Mouse (Mus musculus): ENCODE data around the gene Fads3.

Fads3 gene

DNA sequence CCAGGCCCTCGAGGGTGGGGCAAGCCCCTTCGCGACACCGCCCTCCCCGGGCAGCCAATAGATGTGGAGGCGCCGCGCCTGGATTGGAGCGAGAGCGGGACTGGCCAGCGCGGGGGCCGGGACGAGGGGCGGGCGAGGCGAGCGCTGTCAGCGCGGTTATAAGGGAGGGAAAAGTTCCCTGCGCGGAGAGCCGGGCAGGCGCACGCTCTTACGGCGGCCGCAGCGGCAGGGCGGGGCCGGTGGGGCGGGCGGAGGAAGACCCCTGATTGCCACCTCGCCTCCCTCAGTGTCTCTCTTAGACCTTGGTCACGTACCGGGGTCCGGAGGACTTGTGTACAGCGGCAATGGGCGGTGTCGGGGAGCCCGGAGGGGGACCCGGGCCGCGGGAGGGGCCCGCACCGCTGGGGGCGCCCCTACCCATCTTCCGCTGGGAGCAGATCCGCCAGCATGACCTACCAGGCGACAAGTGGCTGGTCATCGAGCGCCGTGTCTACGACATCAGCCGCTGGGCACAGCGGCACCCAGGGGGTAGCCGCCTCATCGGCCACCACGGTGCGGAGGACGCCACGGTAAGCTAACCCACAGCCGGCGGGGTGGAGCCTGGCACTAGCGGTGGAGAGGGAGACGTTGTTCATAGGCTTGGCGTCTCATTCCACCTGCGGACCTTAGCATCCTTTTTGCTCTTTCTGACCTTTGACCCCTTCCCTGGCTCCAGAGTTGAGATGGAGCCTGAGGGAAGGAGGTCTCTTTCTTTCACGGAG, at the start of gene Fads3:
Gene Fads3, plus strand, starts transcription at position 182 of the 761 bp plus-strand sequence.
- peak; percentile 84 to 85 for DNase-seq (ENCODE audit: low spot score in 2 of 2)

DNA sequence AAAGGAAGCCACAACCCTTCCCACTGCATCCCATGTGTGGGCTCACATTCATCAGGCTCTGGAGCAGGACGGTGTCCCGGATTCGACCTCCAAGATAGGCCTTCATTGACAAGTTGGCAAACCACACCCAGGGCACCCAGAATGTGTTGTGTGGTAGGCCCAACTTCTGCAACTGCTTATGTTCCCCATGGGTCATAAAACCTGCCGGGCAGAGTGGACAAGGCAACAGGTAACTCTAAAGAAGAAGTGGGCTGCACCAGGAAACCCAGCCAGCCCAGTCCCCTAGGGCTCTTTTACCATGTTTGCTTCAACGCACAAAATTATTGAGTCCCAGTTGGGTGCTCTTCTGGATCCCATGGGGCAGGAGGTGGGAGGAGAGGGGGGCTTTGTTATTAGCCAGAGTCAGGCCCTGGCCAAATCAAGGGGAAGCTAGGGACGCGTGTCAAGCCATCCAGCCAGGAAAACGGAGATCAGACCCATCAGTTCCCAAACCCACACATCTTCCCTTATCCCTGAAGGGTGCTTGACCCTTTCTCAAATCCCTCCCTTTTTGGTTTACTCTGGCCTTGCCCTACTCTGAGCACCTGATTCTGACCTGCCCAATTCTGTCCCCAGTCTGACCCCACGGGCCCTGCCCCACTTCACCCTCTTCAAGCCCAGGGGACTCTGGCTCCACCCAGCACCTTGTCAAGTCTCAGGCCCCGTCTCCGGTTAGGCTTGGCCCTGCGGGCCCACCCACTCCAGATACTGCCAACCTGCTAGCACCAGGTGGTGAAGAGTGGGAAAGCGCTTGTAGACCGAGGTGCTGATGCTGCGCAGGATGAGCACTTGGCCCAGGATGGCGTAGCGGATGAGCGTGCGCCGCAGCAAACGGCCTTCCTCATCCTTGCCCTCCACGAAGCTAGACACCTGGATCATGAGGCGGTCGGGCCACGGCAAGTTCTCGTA, 49.1 kb upstream of the Fads3 start:
- DNase-seq (ENCODE audit: low spot score in 2 of 2): peak in 1 of 2 experiments; percentile 30

DNA sequence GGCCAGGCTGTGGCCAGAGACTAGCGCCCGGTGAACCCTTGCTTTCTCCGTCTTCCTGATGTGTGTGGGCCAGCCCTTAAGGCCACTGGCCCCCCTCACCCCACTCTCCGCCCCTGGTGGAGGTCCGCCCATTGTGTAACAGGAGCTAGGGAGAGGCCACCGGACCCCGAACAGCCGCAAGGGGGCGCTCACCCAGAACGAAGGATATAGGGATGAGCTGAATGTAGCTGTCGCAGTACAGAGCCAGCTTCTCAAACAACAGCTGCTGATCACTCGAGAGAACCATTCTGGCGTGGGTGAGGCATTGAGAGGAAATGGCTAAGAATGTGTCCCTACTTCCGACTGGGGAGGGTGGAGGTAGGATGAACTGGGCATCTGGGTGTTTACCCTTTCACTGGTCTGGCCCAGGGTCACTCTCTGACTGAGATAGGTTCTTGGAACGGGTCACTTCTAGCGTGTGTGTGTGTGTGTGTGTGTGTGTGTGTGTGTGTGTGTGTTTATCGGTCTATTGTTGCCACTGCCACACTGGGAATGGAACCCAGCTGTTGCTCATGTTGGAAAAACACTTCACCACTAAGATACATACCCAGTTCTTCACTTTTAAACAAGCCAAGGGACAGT, 48.2 kb upstream of the Fads3 start:
- peak; percentile 85 to 86 for DNase-seq (ENCODE audit: low spot score in 2 of 2)

DNA sequence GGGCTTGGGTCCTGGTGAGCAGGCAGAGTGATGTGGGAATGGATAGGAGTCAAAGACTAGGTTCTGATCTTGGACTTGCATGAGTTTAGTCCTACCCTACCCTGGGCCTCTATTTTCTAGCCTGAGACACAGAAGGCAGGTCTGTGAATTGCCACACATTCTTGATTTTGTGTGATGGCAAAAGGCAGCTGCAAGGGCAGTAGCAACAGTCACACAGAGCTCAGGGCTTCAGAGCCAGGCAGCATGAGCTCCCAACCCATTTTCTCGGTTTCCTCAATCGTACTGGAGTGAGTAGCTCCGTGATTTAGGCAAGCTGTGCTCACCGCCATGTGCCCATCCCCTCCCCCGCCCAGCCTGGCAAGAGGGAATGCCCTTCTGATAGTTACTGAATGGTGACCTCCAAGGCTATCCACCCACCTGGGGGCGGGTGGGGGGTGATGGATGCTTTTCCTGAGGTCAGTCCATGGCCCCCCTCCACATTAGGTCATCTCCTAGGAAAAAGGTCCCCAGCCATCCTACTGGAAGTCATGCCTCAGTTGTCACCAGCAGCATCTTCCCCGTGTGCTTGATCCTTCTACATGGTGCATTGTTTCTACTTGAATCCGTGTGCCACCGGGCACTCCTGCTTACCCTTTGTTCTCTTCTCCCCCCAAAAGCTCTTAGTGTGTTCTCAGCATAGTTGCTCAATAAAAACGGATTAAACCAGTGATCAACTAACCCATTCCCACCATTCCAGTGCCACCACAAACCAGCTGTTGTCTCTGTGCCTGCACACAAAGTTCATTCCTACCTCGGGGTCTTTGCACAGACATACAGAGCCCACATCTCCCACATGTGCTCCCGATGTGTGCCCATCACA, 43.9 kb upstream of the Fads3 start:
- DNase-seq (ENCODE audit: low spot score in 2 of 2): peak; percentile 22 to 26

DNA sequence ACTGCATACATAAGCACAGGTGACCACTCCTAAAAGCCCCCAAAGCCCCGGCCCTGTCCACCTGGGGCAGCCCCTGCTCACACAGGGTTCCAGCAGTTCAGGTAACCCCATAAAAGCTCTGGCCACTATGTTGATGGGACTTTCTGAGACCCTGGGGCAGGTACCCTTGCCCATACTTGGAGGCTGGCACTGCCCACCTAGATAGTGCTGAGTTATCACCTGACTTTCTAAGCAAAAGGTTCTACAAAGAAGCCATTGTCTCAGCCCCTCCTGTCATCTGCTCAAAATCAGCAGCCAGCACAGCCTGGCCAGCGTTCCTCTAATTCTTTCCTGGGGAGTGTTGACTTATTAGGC, 43.3 kb upstream of the Fads3 start:
- DNase-seq (ENCODE audit: low spot score in 2 of 2): no peak

DNA sequence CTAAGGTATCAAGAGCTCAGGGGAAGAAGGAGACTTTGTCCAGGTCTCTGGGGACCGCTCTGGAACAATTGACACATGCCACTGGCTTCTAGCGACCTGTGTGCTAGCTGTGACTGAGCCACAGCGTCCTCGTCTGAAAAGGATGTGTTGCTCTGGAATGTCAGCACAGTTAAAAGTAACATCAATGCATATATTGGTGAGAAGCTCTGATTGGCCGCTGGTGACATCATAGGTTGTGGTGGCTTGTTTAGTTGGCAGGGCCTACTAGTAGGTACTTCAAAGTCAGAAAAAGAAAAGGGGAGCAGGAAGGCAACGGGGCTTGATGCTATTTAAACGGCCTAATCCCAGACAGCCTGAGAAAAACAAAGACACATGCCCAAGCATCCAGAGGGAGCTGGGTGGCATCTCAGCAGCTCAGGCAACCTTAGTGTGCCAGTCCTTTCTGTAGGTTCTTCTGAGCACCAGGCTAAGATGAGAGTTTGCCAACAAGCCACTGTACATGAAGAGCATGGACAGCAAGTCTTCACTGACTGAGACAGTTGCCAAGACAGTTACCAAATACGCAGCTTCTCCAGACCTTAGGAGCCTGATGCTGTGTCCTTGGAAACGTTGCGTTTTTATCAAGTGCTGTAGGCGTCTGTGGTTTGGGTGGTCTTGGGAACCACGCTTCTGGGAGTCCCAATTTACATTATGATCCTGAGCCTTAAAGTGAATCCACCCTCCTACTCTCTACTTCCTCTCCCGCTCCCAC, 42.5 kb upstream of the Fads3 start:
- peak; percentile 36 to 51 for DNase-seq (ENCODE audit: low spot score in 2 of 2)

DNA sequence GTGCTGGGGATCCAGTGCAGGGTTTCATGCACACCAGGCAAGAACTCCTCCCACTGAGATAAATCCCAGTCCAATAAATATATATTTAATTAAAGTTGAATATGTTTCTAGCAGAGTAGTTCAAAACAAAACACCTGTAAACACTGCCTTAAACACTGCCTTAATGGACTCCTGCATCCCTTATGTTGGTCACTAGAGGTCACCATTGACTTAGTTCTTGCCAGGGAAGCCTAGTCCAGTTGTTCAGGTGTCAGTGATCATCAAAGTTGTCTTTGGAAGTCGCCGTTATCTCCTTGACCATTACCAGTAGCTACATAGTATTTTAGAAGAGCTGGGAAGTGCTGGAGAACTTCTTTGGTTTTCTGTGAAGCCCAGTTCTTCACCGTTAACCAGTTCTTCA, 41.0 kb upstream of the Fads3 start:
- peak; percentile 23 to 32 for DNase-seq (ENCODE audit: low spot score in 2 of 2)

DNA sequence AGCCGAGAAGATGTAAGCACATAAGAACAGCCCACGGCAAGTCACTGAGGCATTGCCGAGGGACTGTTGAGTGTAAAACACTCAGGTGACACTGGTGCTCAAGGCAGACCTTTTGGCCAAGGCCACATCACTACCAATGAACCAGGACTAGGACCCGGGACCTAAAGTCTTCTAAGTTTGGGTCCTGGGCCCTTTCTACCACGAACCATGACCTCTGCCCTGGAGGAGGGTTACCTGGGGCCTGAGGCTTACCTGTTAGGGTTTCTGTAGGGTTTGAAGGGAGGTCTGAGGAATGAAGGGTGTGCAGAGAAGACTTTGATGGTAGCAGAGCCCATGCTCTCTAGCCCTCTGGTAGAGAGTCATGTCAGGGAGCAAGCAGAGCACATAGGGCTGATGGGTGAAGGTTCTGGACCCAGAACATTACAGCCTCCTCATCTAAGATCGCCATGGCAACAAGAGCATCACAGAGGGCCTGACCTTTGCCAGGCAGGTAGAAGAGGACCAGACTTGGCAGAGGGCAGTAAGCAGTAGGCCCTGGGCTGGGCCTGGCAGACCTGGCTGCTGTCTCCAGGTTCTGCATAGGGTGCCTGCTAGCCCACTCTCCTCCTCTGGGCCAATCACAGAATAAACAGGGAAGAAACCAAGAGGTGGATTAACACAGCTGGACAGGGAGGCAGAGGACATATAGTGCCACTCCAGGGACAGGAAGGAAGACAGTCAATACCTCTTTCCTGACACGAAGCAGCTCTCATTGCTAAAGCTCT, 40.0 kb upstream of the Fads3 start, which contains the start of the genes Best1 and Rab3il1:
Gene Best1, minus strand, starts transcription at position 428 of the 764 bp plus-strand sequence.
Gene Rab3il1, plus strand, starts transcription at position 464 of the 764 bp plus-strand sequence.
- peak in 1 of 2 experiments; percentile 22 for DNase-seq (ENCODE audit: low spot score in 2 of 2)

DNA sequence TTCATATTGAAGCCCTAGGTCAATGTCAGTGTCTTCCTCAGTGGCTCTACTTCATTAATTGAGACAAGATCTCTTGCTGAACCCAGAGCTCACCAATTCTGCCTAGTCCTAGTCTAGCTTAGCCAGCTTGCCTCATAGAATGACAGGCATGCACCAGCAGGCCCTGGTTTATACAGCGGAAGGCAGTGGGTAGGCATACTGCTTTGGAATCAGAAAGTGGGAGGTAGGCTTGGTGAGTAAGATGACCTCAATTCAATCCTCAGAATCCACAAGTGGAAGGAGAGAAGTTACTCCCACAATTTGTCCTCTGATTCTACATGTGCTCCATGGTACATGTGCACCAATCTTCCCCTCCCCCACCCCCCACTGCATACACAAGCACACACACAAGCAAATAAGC, 37.7 kb upstream of the Fads3 start:
- DNase-seq (ENCODE audit: low spot score in 2 of 2): no peak

DNA sequence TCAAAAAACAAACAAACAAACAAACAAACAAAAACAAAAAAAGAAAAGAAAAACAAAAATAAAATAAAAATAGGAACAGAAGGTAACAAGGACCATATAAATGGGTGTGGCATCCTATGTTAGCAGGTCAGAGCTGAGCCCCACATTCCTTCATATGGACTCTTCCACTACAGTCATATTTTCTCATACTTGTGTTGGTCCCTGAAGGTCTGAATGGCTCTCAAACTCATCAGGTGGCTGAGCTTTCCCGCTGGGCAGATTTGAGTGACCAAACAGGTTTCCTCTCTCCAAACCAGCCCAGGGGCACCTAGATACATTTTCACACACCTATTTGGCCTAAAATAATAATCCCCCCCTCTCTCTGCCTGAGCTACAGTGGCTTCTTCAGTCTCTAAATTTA, 30.0 kb upstream of the Fads3 start:
- DNase-seq (ENCODE audit: low spot score in 2 of 2): no peak

DNA sequence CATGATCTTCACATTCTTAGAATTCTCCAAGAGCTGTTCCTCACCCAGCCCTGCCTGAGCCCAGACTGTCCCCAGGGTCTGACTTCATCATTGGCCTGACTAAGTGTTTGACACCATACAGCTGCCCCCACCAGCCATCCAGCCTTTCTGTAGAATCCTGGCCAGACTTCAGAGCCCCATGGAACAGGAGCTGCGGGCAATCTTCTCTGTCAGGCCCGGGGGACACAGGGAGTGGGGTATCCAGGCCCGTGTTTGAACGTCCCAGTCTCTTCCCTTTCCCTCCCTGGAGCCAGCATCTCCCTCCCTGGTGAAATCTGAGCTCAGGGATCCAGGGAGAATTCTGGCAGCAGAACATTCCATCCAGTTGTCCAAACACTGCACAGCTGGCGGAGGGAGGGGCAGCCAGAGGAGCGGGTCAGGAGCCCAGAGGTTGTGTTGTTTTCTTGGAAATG, 28.5 kb upstream of the Fads3 start:
- DNase-seq (ENCODE audit: low spot score in 2 of 2): peak in 1 of 2 experiments; percentile 22

DNA sequence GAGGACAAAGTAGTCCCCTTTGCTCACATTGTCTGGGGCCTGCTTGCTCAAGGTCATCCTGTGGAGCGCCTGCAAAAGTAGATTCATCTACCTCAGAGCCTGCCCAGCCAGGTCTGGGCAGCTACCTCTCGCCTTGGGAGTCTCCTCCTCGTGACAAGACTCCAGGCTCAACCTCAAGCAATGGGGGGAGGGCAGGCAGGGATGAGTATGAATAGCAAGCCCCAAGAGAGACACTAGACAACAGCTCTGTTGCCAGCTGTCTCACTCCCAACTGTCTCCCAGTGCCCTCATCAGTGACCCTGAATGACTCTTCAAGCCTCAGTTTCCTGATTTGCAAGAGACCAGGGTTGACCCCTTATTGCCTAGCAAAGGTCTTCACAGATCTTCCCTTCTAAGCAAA, 28.0 kb upstream of the Fads3 start:
- DNase-seq (ENCODE audit: low spot score in 2 of 2): no peak

DNA sequence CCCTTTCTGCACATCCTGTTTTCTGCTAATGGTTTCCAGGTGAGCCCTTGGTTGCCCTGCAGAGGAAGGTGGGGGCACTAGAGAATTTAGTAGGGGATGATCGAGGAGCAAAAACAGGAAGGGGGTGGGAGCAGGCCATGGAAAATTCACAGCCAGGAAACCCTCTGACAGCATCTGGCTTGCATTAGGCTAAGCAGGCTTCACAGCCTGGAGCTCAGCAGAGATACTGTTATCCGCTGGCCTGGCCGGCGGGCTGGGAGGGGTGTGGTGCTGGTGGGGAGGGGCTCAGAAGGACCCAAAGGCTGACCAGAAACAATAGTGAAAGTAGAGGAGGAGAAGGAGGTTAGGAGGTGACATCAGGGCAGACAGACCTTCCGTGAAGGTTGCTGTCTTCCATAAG, 27.5 kb upstream of the Fads3 start:
- no peak for DNase-seq (ENCODE audit: low spot score in 2 of 2)

DNA sequence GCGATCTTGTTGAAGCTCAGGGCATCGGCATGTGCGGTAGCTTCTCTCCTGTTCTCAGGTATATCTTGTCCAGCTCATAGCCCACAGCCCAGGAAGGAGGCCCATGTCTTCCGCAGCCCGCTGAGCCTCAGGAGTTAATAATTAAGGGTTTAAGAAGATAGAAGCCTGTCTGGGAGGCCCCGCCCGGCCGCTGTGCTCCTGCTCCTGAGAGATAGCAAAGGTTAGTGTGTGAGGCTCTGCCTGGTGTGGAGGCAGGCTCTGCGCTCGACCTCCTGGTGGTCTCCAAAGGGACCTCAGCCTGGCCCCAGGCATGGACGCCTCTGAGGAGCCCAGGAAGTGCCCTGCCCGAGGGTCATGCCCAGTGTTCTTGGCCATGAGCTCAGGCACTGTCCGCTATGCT, 26.5 kb upstream of the Fads3 start:
- DNase-seq (ENCODE audit: low spot score in 2 of 2): no peak

DNA sequence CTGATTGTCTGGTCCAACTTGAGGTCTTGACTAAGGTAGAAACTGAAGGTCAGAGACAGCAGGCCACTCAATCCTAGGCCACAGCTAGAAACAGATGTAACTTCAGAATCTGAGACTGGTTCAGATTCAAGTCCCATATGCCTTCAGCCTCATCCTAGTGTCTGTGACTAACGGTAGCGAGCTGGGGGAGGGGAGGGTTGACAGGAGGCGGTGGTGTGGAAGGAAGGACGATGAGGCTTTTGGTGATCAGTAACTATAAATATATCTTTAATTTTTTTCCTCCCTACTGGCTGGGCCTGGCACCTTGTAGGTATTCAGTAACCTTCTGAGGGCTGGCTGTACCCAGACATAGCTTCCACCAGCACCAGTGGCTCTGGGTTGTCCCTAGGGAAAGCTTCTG, 25.9 kb upstream of the Fads3 start:
- no peak for DNase-seq (ENCODE audit: low spot score in 2 of 2)

DNA sequence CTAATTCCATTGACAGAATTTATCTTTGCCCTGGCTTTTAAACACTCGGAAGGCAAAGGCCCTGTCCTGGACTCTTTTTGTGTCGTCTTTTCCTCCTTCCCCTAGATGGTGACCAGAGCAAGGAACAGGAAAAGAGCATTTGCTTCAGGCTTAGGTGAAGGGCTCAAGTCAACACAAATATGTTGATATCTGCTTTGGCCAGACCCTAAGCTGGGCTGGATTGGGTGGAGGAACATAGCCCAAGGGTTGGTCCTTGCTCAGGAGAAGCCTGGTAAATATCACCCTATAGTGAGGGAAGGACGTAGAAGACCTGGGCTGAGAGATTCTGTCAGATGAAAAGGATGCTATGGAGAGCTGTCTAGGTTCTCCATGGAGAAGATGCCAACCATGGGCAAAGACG, 25.2 kb upstream of the Fads3 start:
- DNase-seq (ENCODE audit: low spot score in 2 of 2): no peak

DNA sequence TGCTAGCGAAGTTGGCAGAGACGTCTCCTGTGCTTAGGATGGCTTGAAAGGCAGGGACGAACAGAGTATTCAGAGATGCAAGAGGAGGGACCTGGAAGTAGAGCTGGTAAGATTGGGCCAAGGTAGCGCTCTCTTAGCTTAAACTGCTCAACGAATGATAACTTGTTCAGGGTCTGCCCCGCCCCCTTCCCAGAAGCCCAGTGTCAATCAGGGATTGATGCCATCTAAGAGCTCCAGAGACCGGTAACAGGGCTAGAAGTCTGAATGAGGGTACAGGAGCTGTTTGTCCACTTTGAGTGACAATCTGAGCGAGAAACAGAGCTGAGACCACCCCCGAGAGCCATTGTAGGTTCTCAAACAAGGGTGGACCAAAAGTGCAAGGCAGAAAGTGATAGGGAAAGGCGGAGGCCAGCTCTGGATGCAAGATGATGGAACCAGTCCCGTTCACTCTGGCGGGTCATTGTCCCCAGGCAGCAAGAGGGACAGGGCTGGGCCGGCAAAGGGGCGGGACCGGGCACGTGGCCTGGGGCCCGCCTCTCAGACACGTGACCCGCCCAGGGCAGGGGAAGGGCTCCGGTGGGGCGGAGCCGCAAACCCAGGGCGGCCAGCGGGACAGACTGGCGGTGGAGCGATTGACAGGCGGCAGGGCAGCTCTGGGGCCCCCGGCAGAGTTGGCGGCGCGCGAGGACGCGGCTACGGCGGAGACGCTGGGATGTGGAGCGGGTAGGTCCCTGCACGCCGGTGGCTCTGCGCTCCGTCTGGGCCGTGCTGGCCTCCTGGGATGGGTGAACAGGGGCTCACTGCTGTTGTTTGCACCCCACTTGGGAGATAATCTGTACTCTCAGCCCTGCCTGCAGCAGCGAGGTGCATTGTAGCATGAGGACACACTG, 23.5 kb upstream of the Fads3 start:
- DNase-seq (ENCODE audit: low spot score in 2 of 2): peak; percentile 87 to 88

DNA sequence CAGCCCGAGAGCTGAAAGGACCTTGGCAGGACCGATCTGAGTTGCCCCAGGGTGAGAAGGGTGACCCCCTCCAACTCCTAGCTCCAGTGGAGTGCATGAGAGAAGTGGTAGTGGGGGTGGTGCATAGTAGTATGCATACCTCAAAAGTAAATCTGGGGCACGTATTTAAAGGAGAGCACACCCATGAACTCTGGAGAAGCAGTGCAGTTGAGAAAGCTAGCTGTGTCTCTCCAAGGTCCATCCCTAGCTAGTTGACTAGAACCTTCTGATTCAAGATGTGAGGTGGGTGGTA, 22.9 kb upstream of the Fads3 start:
- no peak for DNase-seq (ENCODE audit: low spot score in 2 of 2)

DNA sequence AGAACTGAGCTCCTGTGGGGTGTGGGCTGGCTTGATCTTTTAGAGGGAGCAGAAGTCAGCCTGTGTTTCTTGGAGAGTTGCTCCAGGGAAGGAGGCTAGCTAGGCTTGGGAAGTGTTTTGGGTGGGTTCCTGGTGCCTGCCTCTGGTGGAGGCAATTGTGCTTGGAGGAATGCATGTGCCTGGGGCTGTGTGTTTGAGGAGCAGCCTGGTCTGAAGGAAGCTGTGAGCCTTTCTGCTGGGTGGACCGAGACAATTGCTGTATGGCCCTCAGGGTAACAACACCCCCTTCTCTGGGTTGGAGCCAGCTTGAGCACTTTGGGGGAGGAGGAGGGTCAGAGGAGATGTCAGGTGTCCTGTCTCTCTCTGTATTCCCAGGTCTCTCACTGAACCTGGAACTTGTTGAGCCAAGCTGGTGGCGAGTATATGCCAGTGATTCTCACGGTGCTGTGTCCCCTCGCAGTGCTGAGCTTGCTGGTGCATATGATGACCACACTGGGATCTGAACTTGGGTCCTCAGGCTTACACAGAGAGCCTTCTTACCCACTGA, 22.1 kb upstream of the Fads3 start:
- no peak for DNase-seq (ENCODE audit: low spot score in 2 of 2)

Data from right cerebral cortex, postnatal 10 days (tissue).